ENCODE assay signal across 13 mouse cellular contexts in the genomic region with DNA sequence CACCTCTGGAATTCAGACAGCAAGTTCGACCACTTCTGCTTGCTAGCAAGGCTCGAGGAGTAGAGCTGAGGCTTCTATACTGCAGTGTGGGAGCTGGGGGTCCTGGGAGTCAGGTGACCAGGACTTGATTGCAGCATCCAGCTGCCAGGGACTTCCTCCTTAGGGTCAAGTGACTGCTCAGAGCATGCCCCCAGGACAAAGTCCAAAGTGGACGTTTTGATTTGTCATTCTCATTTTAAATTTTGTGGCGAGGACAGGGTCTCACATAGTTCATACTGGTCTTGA.
DNase-seq lines count a peak whose midpoint lies in the region; ATAC-seq and TF ChIP-seq lines count a peak whose summit lies in the region.
"Had no signal": no experiment of that assay in that cellular context is flagged by ENCODE, and none has a peak within 500 bp of the region (broad histone marks: within the 10 kb centered on the region; RNA-seq: fewer than 3 reads in every experiment).

No protein-coding gene starts in this region.

- no peak for TF ChIP-seq POLR2A in cortical plate, adult 2 months (IDR thresholded peaks at IDR 0.05; ENCODE audit: extremely low read depth, insufficient read depth, low read length)

- no peak overlapping the region for H3K4me3 ChIP-seq in heart, embryonic 12.5 days
- no peak overlapping the region for H3K4me3 ChIP-seq in cortical plate, adult 2 months (ENCODE audit: insufficient read depth, low read length)
- no peak overlapping the region for H3K4me3 ChIP-seq in intestine, postnatal 0 days (ENCODE audit: low read depth, low read length)
- H3K4me3 ChIP-seq: forebrain, embryonic 12.5 days; limb, embryonic 12.5 days had no signal

- H3K36me3 ChIP-seq in heart, embryonic 12.5 days = peaks cover 41% of the 10 kb centered on the region
- H3K36me3 ChIP-seq in intestine, postnatal 0 days (ENCODE audit: control insufficient read depth, insufficient read depth) = peaks cover 63% of the 10 kb centered on the region

- peaks cover 11% of the 10 kb centered on the region for H3K4me1 ChIP-seq in heart, embryonic 12.5 days (replicated peaks)
- H3K4me1 ChIP-seq in cortical plate, adult 2 months (ENCODE audit: control insufficient read depth, insufficient read depth, low read length) = no peaks in the 10 kb centered on the region; the same call in 1 of the 2 replicates
- H3K4me1 ChIP-seq in intestine, postnatal 0 days (replicated peaks; ENCODE audit: control insufficient read depth, insufficient read depth, low read length) = no peaks in the 10 kb centered on the region
- H3K4me1 ChIP-seq: forebrain, embryonic 12.5 days; limb, embryonic 12.5 days had no signal

- no peak for TF ChIP-seq CTCF in cortical plate, adult 2 months (IDR thresholded peaks at IDR 0.05; ENCODE audit: extremely low read depth, insufficient read depth, low read length)
- TF ChIP-seq CTCF in intestine, postnatal 0 days (IDR thresholded peaks at IDR 0.05; ENCODE audit: low read depth) = no peak

- H3K9me3 ChIP-seq in heart, embryonic 12.5 days (replicated peaks) = no peaks in the 10 kb centered on the region
- no peaks in the 10 kb centered on the region for H3K9me3 ChIP-seq in intestine, postnatal 0 days (ENCODE audit: control insufficient read depth)
- H3K9me3 ChIP-seq: forebrain, embryonic 12.5 days; limb, embryonic 12.5 days had no signal

- no peaks in the 10 kb centered on the region for H3K27me3 ChIP-seq in heart, embryonic 12.5 days (replicated peaks)
- H3K27me3 ChIP-seq in intestine, postnatal 0 days (replicated peaks; ENCODE audit: control insufficient read depth, insufficient read depth, low read length) = no peaks in the 10 kb centered on the region
- H3K27me3 ChIP-seq: forebrain, embryonic 12.5 days; limb, embryonic 12.5 days had no signal

- ATAC-seq in heart, embryonic 12.5 days (ENCODE audit: insufficient number of reproducible peaks, low FRiP score) = peak; percentile 18; the same call in 1 of the 2 replicates
- ATAC-seq in intestine, postnatal 0 days = no peak

- WGBS in heart, embryonic 12.5 days = 51% methylated on average over 4 of the region's 4 CpGs
- WGBS in intestine, postnatal 0 days = 38% methylated on average over 4 of the region's 4 CpGs

- no peak for DNase-seq in heart, adult 9 months (ENCODE audit: low spot score in 2 of 2)
- DNase-seq in kidney, postnatal 14 days = peak; percentile 45
- no peak for DNase-seq in kidney, adult 18-20 months
- no peak for DNase-seq in frontal cortex, postnatal 10 days (ENCODE audit: low spot score in 2 of 2)
- DNase-seq in right cerebral cortex, adult 2 months (ENCODE audit: low spot score in 2 of 2) = no peak
- DNase-seq: cerebellum, adult 8-10 months; gastrocnemius, postnatal 10 days; lung, adult 18-20 months had no signal

- H3K9ac ChIP-seq in heart, embryonic 12.5 days = no peak overlapping the region
- no peak overlapping the region for H3K9ac ChIP-seq in intestine, postnatal 0 days (ENCODE audit: low read depth, low read length)
- H3K9ac ChIP-seq: forebrain, embryonic 12.5 days; limb, embryonic 12.5 days had no signal

- no peak overlapping the region; the same call in 1 of the 2 replicates for H3K27ac ChIP-seq in heart, embryonic 12.5 days (ENCODE audit: poor library complexity, severe bottlenecking)
- H3K27ac ChIP-seq in cortical plate, adult 2 months (ENCODE audit: insufficient read depth, low read length) = 0 out of 2 replicates have a peak overlapping the region, but pooled peaks have one; percentile 65
- 0 out of 2 replicates have a peak overlapping the region, but pooled peaks have one; percentile 7 for H3K27ac ChIP-seq in intestine, postnatal 0 days (ENCODE audit: low read depth, low read length)
- H3K27ac ChIP-seq: forebrain, embryonic 12.5 days; limb, embryonic 12.5 days had no signal

- no peak overlapping the region for H3K4me2 ChIP-seq in heart, embryonic 12.5 days
- H3K4me2 ChIP-seq in intestine, postnatal 0 days (replicated peaks; ENCODE audit: low read depth) = no peak overlapping the region
- H3K4me2 ChIP-seq: forebrain, embryonic 12.5 days; limb, embryonic 12.5 days had no signal
